Mouse (Mus musculus) pancreas, adult 10 weeks (tissue): ENCODE measurements around the gene Akr1b7. TPM values are rescaled to one million over a fixed set of nuclear protein-coding genes. Genes with fewer than 3 reads are reported as not detected.

Experiments
- polyA plus RNA-seq: library from polyadenylated mRNA; stranded (reverse); fragments of 350-450 nt; fragmentation: Illumina TruSeq; extraction: RNeasy Lipid Tissue Mini Kit (QIAGEN cat#74804); gene quantifications from one replicate; pipeline ENCODE4 v1.2.3, GENCODE M21; 2015; ENCODE audit warnings: low read depth, low replicate concordance; ENCODE audit not compliant: insufficient read depth

Gene Akr1b7
- polyA plus RNA-seq: 1.1 TPM

GRCm38 (mm10) chr6:34412023-34412422, at the start of gene Akr1b7:
Gene Akr1b7, plus strand, starts transcription at chr6:34412334.

GRCm38 (mm10) chr6:34384110-34384661, 27.9 kb upstream of the Akr1b7 start, which contains the start of gene Akr1b10:
Gene Akr1b10, plus strand, starts transcription at chr6:34384218.

Other genes starting within 250 kb of the Akr1b7 start
- 4.1 TPM for gene Slc35b4, start 235.2 kb upstream of the Akr1b7 start, polyA plus RNA-seq
- gene Akr1b3, start 94.9 kb upstream of the Akr1b7 start, polyA plus RNA-seq: 31.7 TPM
- gene Akr1b8, start 58.2 kb upstream of the Akr1b7 start, polyA plus RNA-seq: 3.5 TPM
- 6.6 TPM for gene Akr1b10, start 28.1 kb upstream of the Akr1b7 start, polyA plus RNA-seq
- 8.9 TPM for gene Bpgm, start 63.9 kb downstream of the Akr1b7 start, polyA plus RNA-seq
- gene Cald1, start 186.2 kb downstream of the Akr1b7 start, polyA plus RNA-seq: 31.9 TPM